Mouse (Mus musculus): ENCODE data around the gene Efcab11. TPM values are rescaled to one million over a fixed set of nuclear protein-coding genes. Genes with fewer than 3 reads are reported as not detected.

Gene Efcab11
- total and polyA plus RNA-seq, 3 experiments = 7.9 to 12.2 (median 8.0) TPM

DNA sequence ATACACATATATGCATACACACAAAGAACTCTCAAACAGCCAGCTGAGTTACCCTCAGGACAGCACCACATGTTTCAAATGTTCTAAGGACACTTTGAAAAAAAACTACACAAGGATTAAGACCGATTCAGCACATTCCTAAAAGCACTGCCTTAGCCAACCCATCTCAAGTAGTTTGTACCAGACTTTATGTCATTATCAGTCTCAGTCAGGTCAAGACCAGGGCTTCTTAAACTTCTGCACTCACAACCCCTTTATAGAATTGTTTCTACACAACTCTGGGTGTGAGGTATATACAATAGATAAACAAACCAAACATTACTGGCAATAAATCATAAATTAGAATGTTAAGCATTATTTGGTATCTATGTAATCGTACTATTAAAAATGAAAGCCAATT lies 109.4 kb downstream of the Efcab11 start:
- Histone ChIP-seq H3K9me3 (replicated peaks; ENCODE audit: low read length) (no peaks in the 10 kb centered on the region), H3K4me3 (replicated peaks in 1 of 3; ENCODE audit: low read depth in 2 of 3, low read length in 2 of 3, poor library complexity in 1 of 3) (no peak overlapping the region), H3K4me1 (ENCODE audit: control insufficient read depth in 1 of 2, insufficient read depth in 2 of 2) (peaks cover 6 to 18% of the 10 kb centered on the region in 2 experiments), H3K27ac (ENCODE audit: insufficient read depth, low read depth) (no peak overlapping the region), H3K4me2 (ENCODE audit: insufficient read depth, low read depth, poor library complexity, severe bottlenecking) (no peak overlapping the region), H3K79me2 (replicated peaks; ENCODE audit: control insufficient read depth, extremely low read depth, insufficient read depth, poor library complexity, severe bottlenecking) (no peaks in the 10 kb centered on the region), H3K27me3 (replicated peaks) (no peaks in the 10 kb centered on the region), H3K9ac (ENCODE audit: insufficient read depth, low read depth) (no peak overlapping the region), H3K36me3 (replicated peaks in 1 of 2; ENCODE audit: control insufficient read depth in 1 of 2, insufficient read depth in 1 of 2, low read length in 1 of 2) (peaks cover 0 to 3% of the 10 kb centered on the region in 2 experiments)
- no peak for DNase-seq (ENCODE audit: extremely low read depth)
- in situ Hi-C loops (cut with MboI; ENCODE audit: low pct_ligation_motif_present, low pct_unique_long_range_greater_than_20kb, low sequenced_read_pairs) = no loop called here
- dilution Hi-C loops (cut with MboI; ENCODE audit: extremely low pct_ligation_motif_present, extremely low pct_unique_long_range_greater_than_20kb, low sequenced_read_pairs) = no loop called here
- TF ChIP-seq E2F4 (IDR thresholded peaks at IDR 0.05; ENCODE audit: insufficient replicate concordance, low read depth, low read length) (no peak), NELFE (IDR thresholded peaks at IDR 0.05; ENCODE audit: low read depth, low read length) (no peak), UBTF (IDR thresholded peaks at IDR 0.05; ENCODE audit: low read depth, low read length) (no peak), JUN (IDR thresholded peaks at IDR 0.05; ENCODE audit: insufficient read depth, low read depth, low read length) (no peak), CHD2 (IDR thresholded peaks at IDR 0.05; ENCODE audit: low read length) (no peak), KAT2A (IDR thresholded peaks at IDR 0.05; ENCODE audit: insufficient replicate concordance, low read length) (no peak), ZKSCAN1 (IDR thresholded peaks at IDR 0.05; ENCODE audit: borderline replicate concordance, low read depth, low read length) (no peak)

DNA sequence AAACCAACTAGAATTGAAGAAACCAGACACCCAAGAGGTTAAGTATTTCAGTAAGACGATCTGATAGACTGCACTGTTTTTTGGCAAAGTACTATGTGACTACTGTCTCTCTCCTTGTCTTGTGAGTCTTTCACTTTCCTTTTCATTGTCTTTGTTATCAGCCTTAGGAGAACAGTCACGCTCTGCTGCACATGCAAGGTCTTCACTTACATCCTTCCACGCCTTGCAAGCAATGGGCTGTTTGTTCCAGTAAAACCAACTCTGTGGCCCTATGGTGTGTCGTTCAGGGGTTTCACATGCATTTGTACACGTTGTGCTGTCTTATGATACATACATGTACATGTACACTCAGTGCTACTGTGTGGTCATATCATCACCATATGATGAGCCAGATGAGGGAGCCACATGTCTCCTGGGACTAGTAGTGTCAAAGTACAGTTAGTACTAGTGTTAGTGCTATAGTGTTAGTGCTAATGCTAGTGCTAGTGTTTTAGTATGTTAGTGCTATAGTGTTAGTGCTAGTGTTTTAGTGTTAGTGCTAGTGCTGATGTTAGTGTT lies 110.5 kb downstream of the Efcab11 start:
- Histone ChIP-seq H3K27ac (ENCODE audit: insufficient read depth, low read depth) (no peak overlapping the region), H3K4me1 (ENCODE audit: control insufficient read depth in 1 of 2, insufficient read depth in 2 of 2) (peaks cover 6 to 18% of the 10 kb centered on the region in 2 experiments), H3K9ac (ENCODE audit: insufficient read depth, low read depth) (no peak overlapping the region), H3K9me3 (replicated peaks; ENCODE audit: low read length) (no peaks in the 10 kb centered on the region), H3K79me2 (replicated peaks; ENCODE audit: control insufficient read depth, extremely low read depth, insufficient read depth, poor library complexity, severe bottlenecking) (no peaks in the 10 kb centered on the region), H3K4me2 (ENCODE audit: insufficient read depth, low read depth, poor library complexity, severe bottlenecking) (peak overlapping the region; percentile 12), H3K36me3 (replicated peaks in 1 of 2; ENCODE audit: control insufficient read depth in 1 of 2, insufficient read depth in 1 of 2, low read length in 1 of 2) (peaks cover 0 to 3% of the 10 kb centered on the region in 2 experiments), H3K4me3 (replicated peaks in 1 of 3; ENCODE audit: low read depth in 2 of 3, low read length in 2 of 3, poor library complexity in 1 of 3) (no peak overlapping the region), H3K27me3 (replicated peaks) (no peaks in the 10 kb centered on the region)
- peak; percentile 24 for DNase-seq (ENCODE audit: extremely low read depth)
- dilution Hi-C loops (cut with MboI; ENCODE audit: extremely low pct_ligation_motif_present, extremely low pct_unique_long_range_greater_than_20kb, low sequenced_read_pairs) (no loop called here), in situ Hi-C loops (cut with MboI; ENCODE audit: low pct_ligation_motif_present, low pct_unique_long_range_greater_than_20kb, low sequenced_read_pairs) (no loop called here)
- no peak for TF ChIP-seq JUN (IDR thresholded peaks at IDR 0.05; ENCODE audit: insufficient read depth, low read depth, low read length)
- TF ChIP-seq PAX5 (IDR thresholded peaks at IDR 0.05; ENCODE audit: low read length) = peak; percentile 98
- TF ChIP-seq RAD21 (IDR thresholded peaks at IDR 0.05; ENCODE audit: low read depth, low read length) = no peak
- no peak for TF ChIP-seq ZMIZ1 (IDR thresholded peaks at IDR 0.05; ENCODE audit: low read depth, low read length)
- no peak for TF ChIP-seq SIN3A (IDR thresholded peaks at IDR 0.05; ENCODE audit: low read length)
- TF ChIP-seq RCOR1 (conservative IDR thresholded peaks at IDR 0.05; ENCODE audit: low read depth, low read length) = no peak

DNA sequence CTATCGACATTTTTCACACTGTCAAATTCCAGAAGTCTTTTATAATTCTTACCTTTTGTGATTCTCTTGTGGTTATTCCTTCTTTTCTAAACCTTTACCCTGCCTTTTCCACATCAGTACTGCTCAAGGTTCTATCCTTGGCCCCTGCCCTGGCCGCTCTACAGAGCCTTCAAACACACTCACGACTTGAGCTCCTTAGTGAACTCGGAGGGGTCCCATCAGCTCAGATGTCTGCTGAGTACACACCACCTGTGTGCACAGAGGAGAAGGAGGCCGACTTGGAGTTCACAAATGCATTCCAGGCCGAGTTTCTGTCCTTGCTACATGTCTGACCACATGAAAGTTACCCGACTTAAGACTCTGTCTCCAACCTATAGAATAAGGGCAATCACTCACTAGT lies 113.2 kb downstream of the Efcab11 start:
- no peak overlapping the region for H3K4me3 ChIP-seq (replicated peaks in 1 of 3; ENCODE audit: low read depth in 2 of 3, low read length in 2 of 3, poor library complexity in 1 of 3)
- no peak for DNase-seq (ENCODE audit: extremely low read depth)
- no peak overlapping the region for H3K9ac ChIP-seq (ENCODE audit: insufficient read depth, low read depth)
- in situ Hi-C loops (cut with MboI; ENCODE audit: low pct_ligation_motif_present, low pct_unique_long_range_greater_than_20kb, low sequenced_read_pairs) (no loop called here), dilution Hi-C loops (cut with MboI; ENCODE audit: extremely low pct_ligation_motif_present, extremely low pct_unique_long_range_greater_than_20kb, low sequenced_read_pairs) (no loop called here)
- peaks cover 0 to 6% of the 10 kb centered on the region in 2 experiments for H3K36me3 ChIP-seq (replicated peaks in 1 of 2; ENCODE audit: control insufficient read depth in 1 of 2, insufficient read depth in 1 of 2, low read length in 1 of 2)
- no peak overlapping the region for H3K4me2 ChIP-seq (ENCODE audit: insufficient read depth, low read depth, poor library complexity, severe bottlenecking)
- TF ChIP-seq TCF12 (IDR thresholded peaks at IDR 0.05; ENCODE audit: low read depth, low read length) (no peak), NRF1 (IDR thresholded peaks at IDR 0.05; ENCODE audit: low read depth, low read length) (no peak), ELF1 (IDR thresholded peaks at IDR 0.05; ENCODE audit: low read depth, low read length) (no peak), USF2 (conservative IDR thresholded peaks at IDR 0.05; ENCODE audit: low read depth, low read length) (no peak), KAT2A (IDR thresholded peaks at IDR 0.05; ENCODE audit: insufficient replicate concordance, low read length) (no peak), SIN3A (IDR thresholded peaks at IDR 0.05; ENCODE audit: low read length) (no peak)
- no peaks in the 10 kb centered on the region for H3K9me3 ChIP-seq (replicated peaks; ENCODE audit: low read length)
- no peaks in the 10 kb centered on the region for H3K27me3 ChIP-seq (replicated peaks)
- no peaks in the 10 kb centered on the region for H3K79me2 ChIP-seq (replicated peaks; ENCODE audit: control insufficient read depth, extremely low read depth, insufficient read depth, poor library complexity, severe bottlenecking)
- H3K4me1 ChIP-seq (ENCODE audit: control insufficient read depth in 1 of 2, insufficient read depth in 2 of 2) = peaks cover 6 to 16% of the 10 kb centered on the region in 2 experiments
- H3K27ac ChIP-seq (ENCODE audit: insufficient read depth, low read depth) = no peak overlapping the region
